Mouse (Mus musculus) right cerebral cortex, postnatal 14 days (tissue): ENCODE measurements around the gene Def8.
"Not testable (repeated sequence)": the region's sequence is repeated elsewhere in the genome, so short reads cannot be mapped to it uniquely, and the experiment has no call there.

Source experiments
- DNase-seq: peaks from one replicate; pipeline ENCODE4 v3.0.0; 2022

Gene Def8

DNA sequence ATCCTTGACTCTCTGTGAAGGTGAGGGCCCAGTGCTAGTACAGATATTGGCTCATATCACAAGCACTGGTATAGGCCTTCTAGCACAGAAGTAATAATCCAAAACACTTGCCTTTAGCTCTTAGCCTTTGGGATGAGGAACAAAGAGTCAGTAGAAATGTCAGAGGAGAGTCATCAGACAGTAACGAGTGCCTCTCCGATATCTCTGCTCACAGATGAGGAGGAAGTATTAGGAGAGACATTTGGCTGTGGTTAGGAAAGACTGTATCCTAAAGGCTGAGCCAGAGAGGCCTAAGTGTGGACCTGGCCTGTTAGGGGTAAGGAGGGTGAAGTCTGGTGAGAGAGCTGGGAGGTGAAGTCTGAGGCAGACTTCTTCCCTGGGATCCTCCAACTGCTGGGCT is 18.5 kb downstream of the Def8 start:
- no peak for DNase-seq

DNA sequence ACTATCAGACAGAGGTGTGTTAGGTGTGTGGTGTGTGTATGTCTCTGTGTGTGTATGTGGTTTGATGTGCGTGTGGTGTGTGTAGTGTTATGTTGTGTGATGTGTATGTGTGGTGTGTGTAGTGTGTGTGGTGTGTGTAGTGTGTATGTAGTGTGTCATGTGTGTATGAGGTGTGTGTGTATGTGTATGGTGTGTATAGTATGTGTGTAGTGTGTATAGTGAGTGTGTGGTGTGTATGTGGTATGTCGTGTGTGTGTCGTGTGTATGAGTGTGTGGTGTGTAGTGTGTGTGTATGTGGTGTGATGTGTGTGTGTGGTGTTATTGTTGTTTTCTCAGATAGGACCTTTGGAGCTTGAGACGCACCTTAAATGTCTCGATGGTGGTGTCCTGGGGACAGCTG is 19.0 kb downstream of the Def8 start:
- no peak for DNase-seq

DNA sequence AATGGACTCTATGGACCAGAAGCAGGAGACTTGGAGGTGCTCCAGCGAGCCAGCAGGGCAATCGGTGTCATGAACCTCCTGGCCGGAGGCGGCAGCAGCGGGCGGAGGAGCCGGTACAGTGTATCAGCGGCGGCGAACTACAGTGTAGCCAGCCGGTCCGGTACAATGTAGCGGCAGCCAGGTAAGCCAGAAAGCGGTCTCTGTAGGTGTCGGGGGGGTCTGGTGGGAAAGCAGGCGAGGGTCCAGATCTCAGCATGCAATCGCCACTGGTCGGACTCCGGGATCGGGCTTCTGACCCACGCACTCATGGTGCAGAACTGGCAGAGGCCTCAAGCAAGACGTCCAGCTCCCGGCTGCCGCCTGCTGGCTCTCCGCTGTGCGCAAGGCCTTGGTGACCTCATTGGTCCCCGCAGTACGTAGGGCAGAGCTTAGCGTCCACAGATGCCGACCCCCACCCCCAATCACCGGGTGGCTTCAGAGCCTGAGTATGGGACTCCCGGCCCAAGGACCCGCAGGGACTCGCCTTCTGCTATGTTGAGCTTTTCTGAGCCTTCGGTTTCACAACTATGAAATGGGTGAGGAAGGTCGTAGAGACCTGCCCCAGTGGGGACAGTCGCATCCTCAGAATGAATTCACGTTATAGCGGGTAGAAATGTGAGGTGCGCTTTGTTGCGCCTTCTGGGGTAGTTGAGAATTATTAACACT is 19.7 kb downstream of the Def8 start:
- peak; percentile 90 for DNase-seq

DNA sequence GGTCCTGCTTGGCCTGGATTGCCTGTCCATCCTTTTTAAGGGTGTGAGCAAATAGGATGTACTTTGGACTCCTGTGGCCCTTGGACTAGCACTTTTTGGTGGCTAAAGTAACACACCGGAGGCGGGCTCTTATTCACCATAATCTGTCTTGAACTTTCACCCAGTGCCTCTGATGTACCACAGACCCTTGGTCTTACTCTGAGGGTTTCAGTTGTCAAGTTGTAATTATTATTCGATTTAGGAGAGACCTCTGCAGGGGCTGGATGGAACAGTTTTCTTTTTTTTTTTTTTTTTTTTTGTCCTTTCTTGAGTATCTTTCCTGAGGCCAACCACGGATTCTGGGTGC is 20.2 kb downstream of the Def8 start:
- no peak for DNase-seq

DNA sequence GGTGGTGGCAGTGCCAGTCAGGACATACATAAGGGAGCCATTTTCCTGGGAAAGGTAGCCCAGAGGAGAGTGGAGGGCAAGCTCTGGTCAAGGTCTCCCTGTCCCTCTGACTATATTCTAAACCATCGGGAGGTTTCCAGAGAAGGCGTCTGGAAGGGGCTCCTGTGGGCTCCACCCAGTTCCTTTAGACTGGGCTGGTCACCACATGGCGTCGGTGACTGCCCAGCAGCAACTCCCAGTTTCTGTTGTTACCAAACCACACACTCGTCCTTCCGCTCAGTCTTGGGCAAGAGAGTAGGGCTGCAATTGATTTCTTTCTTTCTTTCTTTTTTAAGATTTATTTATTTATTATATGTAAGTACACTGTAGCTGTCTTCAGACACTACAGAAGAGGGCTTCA is 20.8 kb downstream of the Def8 start:
- no peak for DNase-seq

DNA sequence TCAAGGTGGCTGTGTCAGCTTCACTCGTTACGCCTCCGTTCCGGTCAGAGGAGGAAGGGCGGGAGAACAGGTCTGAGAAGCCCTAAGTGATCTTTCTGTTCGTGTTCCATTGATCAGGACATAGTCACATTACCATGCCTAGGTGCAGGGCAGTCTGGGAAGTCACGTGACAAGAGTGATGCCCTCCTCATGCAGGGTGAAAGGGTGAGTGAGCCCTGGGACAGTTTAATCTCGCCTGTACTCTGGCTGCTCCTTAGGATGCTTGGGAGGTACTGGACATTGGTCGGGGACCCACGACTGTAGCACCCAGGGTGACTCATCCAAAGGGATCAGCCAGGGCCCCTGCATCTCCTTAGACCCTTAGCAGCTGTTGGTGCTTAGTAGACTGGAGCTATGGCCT is 22.7 kb downstream of the Def8 start:
- no peak for DNase-seq

DNA sequence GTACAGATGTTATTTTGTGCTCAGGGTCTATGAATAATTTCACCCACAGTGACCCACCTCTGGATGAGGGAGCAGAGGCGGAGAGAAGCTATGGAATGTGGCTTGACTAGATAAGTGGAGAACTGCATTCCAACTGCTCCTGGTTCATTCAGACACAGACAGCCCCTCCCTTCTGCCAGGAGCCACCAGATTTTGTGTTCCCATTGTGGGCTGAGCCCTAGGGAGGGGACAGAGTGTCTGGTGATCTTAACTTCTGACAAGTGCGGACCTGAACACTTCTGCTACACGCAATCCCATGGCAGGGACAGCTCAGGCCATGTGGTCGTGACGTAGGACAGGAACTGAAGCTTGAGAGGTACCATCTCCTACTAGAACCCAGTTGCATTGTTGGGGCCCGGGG is 23.5 kb downstream of the Def8 start:
- DNase-seq = no peak

DNA sequence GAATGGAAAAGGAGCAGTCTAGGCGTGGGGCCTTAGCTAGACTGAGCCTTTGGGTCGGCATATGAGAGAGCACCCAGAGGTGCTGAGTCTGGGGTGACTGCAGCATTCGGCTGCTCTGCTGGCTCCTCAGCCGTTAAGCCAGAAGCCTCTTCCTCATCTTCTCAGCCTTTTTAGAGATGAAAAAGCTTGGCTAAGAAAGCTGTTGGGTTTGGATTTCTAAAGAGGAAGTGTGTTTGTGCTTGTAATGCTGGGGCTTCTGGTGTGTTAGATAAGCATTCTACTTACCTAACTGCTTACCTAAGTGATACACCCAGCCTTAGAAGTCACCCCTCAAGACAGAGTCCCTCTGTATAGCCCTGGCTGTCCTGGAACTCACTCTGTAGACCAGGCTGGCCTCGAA is 27.5 kb downstream of the Def8 start:
- no peak for DNase-seq

DNA sequence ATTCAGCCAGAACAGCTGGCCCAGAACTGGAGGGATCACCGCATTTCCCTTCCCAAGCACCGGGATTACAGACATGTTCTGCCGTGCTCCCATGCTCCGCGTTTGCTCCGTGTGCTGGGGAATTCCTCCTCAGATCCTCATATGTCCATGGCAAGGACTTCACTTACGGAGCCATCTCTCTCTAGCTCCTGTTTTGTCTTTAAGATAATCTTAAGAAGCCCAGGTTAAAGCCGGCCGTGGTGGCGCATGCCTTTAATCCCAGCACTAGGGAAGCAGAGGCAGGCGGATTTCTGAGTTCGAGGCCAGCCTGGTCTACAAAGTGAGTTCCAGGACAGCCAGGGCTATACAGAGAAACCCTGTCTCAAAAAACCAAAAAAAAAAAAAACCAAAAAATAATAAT is 28.4 kb downstream of the Def8 start:
- not testable (repeated sequence) for DNase-seq

DNA sequence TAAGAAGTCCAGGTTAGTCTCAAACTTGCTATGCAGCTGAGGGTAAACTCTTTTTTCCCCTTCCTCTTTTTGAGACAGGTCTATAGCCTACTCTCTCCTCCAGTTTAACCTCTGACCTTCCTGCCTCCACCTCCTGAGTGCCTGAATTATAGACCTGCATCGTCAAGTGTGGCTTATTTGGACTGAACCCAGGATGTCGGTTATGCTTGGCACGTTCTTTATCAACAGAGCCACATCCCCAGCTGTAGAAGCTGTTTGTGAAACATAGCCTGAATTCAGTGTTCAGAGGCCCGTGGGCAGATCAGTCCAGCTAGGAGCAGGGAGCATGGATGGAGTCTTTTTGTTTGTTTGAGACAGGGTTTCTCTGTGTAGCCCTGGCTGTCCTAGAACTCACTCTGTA is 28.8 kb downstream of the Def8 start:
- no peak for DNase-seq

DNA sequence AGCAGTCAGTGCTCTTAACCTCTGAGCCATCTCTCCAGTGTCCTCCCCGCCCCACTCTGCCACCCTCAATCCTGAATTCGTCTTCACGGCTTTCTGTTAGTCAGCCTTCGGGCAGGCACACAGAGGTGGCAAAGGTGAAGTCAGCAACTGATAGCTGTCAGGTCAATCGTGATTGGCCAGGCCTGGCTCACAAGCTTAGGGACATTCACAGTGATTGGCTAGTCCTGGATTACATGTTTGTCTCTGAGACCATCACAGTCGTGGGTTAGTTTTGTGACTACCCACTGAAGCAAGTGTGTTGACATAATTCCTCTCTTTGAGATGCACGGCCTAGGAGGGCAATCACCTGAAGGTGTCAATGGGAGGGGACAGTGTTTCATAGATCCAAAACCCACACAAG is 30.0 kb downstream of the Def8 start:
- no peak for DNase-seq

DNA sequence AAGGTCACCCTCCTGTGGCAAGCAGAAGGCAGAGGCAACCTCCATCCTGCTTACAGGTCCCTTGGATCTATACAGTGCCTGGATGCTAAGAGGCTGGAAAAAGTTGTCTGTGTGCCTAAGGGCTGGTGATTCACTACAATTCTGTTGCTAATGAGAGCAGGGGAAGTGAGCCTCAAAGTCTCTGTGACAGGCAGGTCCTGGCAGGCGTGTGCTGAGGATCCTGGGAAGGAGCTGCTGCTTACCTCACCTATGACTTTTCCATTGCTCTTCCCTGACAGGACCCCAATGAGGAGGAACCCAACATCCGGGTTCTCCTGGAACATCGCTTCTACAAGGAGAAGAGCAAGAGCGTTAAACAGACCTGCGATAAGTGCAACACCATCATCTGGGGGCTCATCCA is 30.6 kb downstream of the Def8 start:
- DNase-seq = no peak

DNA sequence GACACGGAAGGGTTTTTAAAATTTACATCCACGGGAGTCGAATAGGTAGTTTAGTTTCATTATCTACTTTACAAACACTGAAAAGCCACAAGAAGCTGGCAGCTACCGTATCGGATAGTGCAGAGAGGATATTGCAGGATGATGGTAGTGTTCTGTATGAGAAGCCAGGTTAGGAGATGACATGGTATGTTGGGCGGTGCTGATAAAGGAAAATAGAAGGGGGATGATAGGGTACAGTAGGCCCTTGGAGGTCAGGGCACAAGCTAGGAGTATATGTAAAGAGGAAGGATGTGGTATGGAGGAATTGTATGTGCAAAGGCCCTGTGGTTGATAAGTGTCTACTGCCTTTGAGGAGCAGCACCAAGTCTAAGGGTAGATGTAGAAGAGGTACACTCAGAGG is 31.2 kb downstream of the Def8 start:
- DNase-seq = no peak

DNA sequence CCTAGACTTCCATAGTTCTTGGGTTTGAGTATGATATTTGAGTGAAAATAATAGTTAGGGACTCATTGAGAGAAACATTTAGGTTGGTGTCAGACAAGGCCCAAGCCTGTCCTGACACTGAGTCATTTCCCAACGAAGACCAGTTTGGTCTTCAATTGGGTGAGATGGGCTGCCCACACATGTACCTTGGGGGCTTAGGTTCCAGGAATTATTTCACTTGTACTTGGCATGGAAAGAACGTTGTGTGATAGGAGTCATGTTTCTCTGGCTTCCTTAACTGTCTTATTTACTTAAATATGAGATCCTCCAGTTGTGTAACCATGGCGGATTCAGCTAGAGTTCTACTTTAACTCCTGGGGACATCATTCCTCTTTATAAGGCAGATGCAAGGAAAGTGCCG is 40.3 kb downstream of the Def8 start:
- no peak for DNase-seq

DNA sequence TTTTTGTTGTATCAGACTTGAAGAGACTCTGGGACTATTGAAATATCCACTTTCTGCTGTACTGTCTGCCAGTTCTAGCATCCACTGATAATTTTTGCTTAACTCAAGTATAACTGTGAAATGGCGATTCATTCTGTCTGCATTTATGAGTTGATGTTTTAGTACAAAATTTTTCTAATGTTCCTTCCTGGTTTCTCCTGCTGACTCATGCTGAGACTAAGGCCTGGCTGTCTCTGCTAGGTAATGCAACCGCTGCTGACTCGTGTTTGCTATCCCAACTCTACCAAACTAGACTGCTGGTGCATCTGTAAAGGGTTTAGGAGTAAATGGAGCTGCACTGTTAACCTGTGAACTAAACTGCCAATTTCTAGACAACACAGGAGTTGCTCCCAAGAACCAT is 44.1 kb downstream of the Def8 start:
- no peak for DNase-seq

DNA sequence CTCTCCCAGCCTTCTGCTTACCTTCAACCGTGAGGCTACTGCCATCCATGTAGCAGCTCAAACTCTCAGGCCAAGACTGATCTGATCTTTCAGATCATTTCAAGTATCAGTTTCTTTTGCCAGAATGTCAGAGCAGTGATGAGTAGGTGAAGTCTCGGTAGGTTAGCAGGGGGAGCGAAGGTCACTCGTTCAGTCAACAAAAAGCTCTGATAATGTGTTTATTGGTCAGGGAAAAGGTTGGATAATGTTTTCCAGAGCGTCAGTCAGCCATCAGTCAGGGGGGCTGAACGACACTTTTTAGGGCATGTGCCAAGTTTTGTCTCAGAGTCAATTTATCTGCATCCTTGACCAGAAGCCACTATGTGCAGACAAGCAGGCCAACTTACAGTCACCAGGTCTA is 49.7 kb downstream of the Def8 start:
- DNase-seq = not testable (repeated sequence)

DNA sequence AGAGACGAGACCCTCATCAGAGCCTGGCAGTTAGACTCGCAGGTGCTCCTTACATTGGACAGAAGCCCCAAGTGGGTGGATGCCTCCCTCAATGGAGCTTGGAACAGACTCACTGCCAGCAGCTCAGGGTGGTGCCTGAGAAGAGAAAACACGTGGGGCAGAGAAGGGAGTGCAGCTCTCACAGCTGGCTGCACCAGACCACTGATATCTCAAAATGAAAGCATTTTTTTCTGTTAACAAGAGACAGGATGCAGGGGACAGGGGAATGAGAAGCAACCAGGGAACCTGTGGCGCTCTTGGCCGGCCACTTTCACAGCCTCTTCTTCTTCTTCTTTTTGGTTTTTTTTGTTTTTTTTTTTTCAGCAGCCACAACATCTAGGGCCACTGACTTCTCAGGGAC is 51.2 kb downstream of the Def8 start:
- not testable (repeated sequence) for DNase-seq

DNA sequence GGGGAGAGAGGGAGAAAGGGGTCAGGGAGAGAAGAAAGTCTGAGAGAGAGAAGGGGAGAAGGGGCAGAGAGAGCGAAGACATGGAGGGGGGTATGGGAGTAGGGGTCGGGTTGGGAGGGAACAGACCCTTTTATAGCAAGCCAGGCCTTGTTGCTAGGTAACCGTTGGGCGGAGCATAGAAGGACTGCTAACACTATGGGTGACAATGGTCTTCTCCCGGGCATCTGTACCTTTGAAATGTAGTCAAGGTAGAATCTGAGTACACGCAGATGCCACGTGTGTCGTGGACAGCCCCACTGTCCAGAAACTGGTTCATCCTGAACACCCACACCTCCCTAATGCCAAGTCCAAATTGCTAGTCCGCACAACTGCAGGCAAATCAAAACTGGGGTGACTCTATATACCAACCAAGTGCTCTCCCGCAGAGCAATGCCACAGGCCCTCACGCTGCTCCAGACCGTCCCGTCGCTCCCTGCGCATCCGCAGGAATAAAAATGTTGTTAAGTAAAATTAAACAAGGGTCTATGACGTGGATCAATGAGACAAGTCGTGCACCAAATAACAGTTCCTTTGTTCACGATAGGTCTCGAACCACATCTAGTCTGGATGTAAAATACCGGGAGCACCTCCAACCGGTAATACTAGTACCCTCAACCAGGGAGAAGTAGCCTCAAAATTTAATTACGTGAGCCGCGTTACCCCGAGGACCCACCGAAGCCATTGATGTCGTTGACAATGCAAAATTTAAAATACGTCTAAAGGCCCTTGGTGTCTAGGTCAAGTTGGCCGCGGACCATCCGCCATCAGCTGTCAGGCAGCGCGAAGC is 53.8 kb downstream of the Def8 start:
- DNase-seq = no peak

DNA sequence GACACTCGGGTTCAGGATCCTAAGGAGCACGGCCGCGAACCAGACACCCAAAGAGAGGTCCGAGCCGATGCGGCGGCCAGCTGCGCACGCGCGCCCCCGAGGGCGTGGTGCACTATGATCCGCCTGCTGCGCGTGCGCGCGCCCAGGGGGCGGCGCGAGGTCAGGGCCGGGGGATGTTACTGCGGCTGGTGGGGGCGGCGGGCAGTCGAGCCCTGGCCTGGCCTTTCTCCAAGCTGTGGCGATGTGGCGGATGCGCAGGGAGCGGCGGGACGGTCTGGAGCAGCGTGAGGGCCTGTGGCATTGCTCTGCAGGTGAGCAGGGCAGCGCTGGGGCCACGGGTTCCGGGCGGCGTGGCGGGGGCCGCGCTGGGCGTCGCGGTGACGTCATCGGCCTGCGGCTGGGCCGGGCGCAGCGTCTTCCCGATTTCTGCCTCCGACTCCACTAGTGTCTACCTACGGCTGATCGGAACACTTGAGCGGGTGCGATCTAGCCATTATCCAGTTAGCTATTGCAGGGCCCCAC is 54.5 kb downstream of the Def8 start, which contains the start of gene Afg3l1:
Afg3l1 (plus strand) TSS at position 167 of the 522 bp plus-strand sequence.
- DNase-seq = peak; percentile 90

DNA sequence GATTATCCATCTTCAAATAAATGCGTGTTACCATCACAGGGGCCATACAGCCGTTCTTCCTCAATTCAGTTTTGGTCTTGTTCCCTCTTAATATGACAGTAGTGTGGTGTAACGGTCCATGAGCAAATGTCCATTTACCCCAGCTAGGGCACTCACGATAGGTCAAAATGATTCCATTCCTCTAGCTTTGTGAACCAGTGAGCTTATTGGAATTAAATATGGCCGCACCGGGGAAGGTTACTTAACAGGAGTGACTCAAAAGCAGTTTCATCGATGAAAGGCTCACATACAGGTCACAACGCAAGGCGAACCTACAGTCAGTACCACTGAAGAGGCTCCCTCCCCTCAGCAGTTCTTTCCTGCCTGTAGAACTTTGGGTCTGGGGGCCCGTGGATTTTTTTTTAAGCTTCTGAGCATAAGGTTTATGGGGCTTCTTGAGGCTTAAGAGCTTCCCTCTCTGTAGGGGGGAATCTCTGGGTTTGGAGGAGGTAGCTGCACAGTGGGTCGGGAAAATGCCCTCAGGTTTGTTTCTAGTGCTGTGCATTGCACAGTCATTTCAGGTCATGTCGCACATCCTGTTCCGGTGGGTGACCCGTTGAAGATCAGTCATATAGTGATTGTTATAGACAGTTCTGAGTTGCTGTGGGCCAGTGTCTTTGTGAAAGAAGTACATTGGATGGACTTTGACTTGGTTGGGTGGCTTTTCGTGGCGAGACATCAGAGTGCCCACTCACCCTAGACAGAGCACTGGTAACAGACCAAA is 55.3 kb downstream of the Def8 start:
- no peak for DNase-seq

DNA sequence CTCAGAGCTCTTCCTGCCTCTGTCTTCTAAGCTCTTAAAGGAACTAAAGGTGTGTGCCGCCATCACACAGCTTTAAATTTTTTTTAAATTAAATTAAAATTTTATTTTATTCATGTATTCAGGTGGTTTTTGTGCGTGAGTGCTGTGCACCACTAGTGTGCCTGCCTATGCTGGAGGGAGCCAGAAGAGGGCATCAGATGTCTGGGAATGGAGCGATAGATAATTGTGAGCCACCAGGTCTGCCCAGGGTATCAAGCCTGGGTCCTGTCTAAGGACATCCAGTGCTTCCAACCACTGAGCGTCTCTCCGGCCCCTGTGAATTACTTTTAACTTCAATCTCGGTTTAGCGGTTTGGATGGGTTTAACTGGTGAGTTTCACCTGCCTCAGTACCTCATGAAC is 59.3 kb downstream of the Def8 start:
- no peak for DNase-seq

DNA sequence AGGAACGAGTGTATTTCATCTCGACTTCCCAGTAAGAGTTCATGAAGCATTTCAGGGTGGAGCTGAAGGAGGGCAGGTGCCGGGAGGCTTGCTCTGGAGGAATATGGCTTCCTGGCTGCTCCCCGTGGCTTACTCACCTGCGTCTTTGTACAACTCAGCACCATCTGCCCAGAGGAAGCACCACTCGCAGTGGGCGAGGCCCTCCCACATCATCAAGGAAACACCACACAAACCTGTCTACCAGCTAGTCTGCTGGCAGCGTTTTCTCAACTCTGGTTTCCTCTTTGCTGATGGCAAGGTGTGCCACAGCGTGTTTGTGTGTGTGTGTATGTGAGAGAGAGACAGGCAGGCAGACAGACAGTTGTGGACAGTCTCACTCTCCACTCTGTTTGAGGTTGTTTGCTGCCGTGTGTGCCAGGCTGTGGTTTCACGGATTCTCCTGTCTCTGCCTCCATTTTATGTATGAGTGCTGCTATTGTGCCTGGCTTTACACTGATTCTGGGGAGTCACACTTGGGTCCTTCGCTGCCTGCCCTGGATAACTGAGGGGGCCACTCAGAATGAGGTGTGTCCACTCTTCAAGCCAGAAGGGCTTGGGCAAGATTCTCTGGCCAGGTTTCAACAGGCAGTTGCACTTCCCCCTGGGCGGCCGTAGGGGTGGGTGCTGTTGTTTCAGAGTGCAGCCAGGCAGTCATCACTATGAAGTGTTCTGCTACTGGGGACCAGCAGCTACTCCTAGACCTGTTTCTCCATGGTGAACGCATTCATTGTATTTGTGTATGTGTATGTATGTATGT is 68.2 kb downstream of the Def8 start:
- no peak for DNase-seq

DNA sequence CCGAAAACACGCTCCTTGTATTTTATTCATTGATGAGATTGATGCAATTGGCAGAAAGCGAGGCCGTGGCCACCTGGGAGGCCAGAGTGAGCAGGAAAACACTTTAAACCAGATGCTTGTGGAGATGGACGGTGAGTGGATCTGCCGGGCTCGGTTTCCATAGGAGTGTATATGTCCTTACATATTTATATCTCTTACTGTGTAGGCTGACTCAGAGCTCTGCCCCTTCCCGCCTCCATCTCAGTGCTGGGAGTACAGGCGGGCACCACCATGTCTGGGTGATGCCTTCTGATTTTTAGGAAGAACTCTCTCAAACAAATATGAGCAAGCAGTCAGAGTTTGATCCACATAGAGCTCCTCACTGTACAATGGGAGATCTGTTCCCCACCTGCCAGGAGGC is 69.6 kb downstream of the Def8 start:
- no peak for DNase-seq
